Mouse (Mus musculus): Measurements from ENCODE around the gene Ppp1r37.

- TF ChIP-seq POLR2A (IDR thresholded peaks at IDR 0.05; ENCODE audit: borderline replicate concordance, low read depth, low read length) (no peak), CTCF (IDR thresholded peaks at IDR 0.05; ENCODE audit: low read depth, low read length) (no peak)
Observed at GRCm38 (mm10) chr7:19593061-19593730, 30.3 kb upstream of the Ppp1r37 start.
